ENCODE assay signal across 21 mouse cellular contexts in genomic region chr19:55548656-55549055, GRCm38 (mm10).
A peak's percentile ranks its signal among the peaks of the same experiment; 100 is the strongest.
DNase-seq lines count a peak whose midpoint lies in the region; ATAC-seq and TF ChIP-seq lines count a peak whose summit lies in the region.
"Had no signal": no experiment of that assay in that cellular context is flagged by ENCODE, and none has a peak within 500 bp of the region (broad histone marks: within the 10 kb centered on the region; RNA-seq: fewer than 3 reads in every experiment).

No protein-coding gene starts in this region.

- H3K4me3 ChIP-seq in liver, postnatal 0 days (ENCODE audit: low read depth, low read length), result no peak overlapping the region
- no peak overlapping the region for H3K4me3 ChIP-seq in bone marrow, adult 2 months (replicated peaks; ENCODE audit: control insufficient read depth, low read depth, low read length)
- no peak overlapping the region for H3K4me3 ChIP-seq in myocyte
- no peak overlapping the region for H3K4me3 ChIP-seq in kidney, embryonic 14.5 days (ENCODE audit: low read length)
- H3K4me3 ChIP-seq: forebrain, embryonic 12.5 days; hindbrain, embryonic 12.5 days; limb, embryonic 13.5 days had no signal

- 51% methylated on average over 10 of the region's 10 CpGs for WGBS in liver, postnatal 0 days (ENCODE audit: insufficient replicate concordance)
- WGBS in bone marrow, adult 2 months, result 29% methylated on average over 10 of the region's 10 CpGs
- WGBS in kidney, embryonic 14.5 days, result 65% methylated on average over 10 of the region's 10 CpGs

- H3K27ac ChIP-seq in liver, postnatal 0 days (ENCODE audit: low read depth), result peak overlapping the region; percentile 37
- peak overlapping the region; percentile 21 for H3K27ac ChIP-seq in bone marrow, adult 2 months (ENCODE audit: control insufficient read depth, insufficient read depth, low read depth, low read length, poor library complexity)
- H3K27ac ChIP-seq in kidney, embryonic 14.5 days (ENCODE audit: low read depth, low read length), result no peak overlapping the region
- H3K27ac ChIP-seq: forebrain, embryonic 12.5 days; hindbrain, embryonic 12.5 days; limb, embryonic 13.5 days had no signal

- no peak overlapping the region for H3ac ChIP-seq in myocyte (ENCODE audit: control insufficient read depth, insufficient read length)

- no peak for TF ChIP-seq CTCF in liver, postnatal 0 days (IDR thresholded peaks at IDR 0.05; ENCODE audit: low read depth)
- no peak for TF ChIP-seq CTCF in bone marrow, adult 2 months (IDR thresholded peaks at IDR 0.05; ENCODE audit: control insufficient read depth, insufficient read depth, low read length)

- no peak overlapping the region; the same call in 1 of the 2 replicates for H3K4me2 ChIP-seq in liver, postnatal 0 days (ENCODE audit: low read depth, low read length)
- peak overlapping the region; percentile 14 for H3K4me2 ChIP-seq in myocyte (ENCODE audit: low read depth)
- H3K4me2 ChIP-seq in kidney, embryonic 14.5 days (replicated peaks; ENCODE audit: low read depth, low read length), result no peak overlapping the region
- H3K4me2 ChIP-seq: forebrain, embryonic 12.5 days; heart, embryonic 11.5 days; hindbrain, embryonic 12.5 days; limb, embryonic 13.5 days; midbrain, embryonic 11.5 days had no signal

- no peak for DNase-seq in liver, postnatal 0 days
- DNase-seq in liver (no peak), NIH3T3 (ENCODE audit: low read depth) (peak; percentile 84)
- no peak for DNase-seq in kidney, postnatal 10 days
- DNase-seq: adrenal gland, postnatal 14 days; cerebellum, adult 11 months; cerebellum, postnatal 14 days; embryo, embryonic 11 days; gastrocnemius, postnatal 14 days; heart, postnatal 14 days; kidney, postnatal 4 days; thymus, postnatal 36 days had no signal

- H3K9ac ChIP-seq in liver, postnatal 0 days (replicated peaks), result no peak overlapping the region
- no peak overlapping the region for H3K9ac ChIP-seq in kidney, embryonic 14.5 days (ENCODE audit: low read depth, low read length)
- H3K9ac ChIP-seq: forebrain, embryonic 12.5 days; hindbrain, embryonic 12.5 days; limb, embryonic 13.5 days had no signal

- no peaks in the 10 kb centered on the region for H3K79me2 ChIP-seq in myocyte (ENCODE audit: control insufficient read depth, insufficient read depth)

- H3K36me3 ChIP-seq in liver, postnatal 0 days (replicated peaks; ENCODE audit: insufficient read depth, low read length), result no peaks in the 10 kb centered on the region
- H3K36me3 ChIP-seq in myocyte (ENCODE audit: control insufficient read depth, insufficient read depth), result no peaks in the 10 kb centered on the region
- no peaks in the 10 kb centered on the region for H3K36me3 ChIP-seq in kidney, embryonic 14.5 days (ENCODE audit: control insufficient read depth, insufficient read depth, low read length)
- H3K36me3 ChIP-seq: forebrain, embryonic 12.5 days; hindbrain, embryonic 12.5 days; limb, embryonic 13.5 days had no signal

- TF ChIP-seq POLR2A in bone marrow, adult 2 months (IDR thresholded peaks at IDR 0.05; ENCODE audit: borderline replicate concordance, control insufficient read depth, low read depth, low read length), result no peak
- TF ChIP-seq POLR2A in myocyte (IDR thresholded peaks at IDR 0.05; ENCODE audit: insufficient read length, low read depth), result no peak

- H3K9me3 ChIP-seq in liver, postnatal 0 days (ENCODE audit: low read length), result no peaks in the 10 kb centered on the region
- H3K9me3 ChIP-seq in kidney, embryonic 14.5 days (ENCODE audit: control insufficient read depth, low read length), result no peaks in the 10 kb centered on the region
- H3K9me3 ChIP-seq: forebrain, embryonic 12.5 days; hindbrain, embryonic 12.5 days; limb, embryonic 13.5 days had no signal

- no peaks in the 10 kb centered on the region for H3K27me3 ChIP-seq in liver, postnatal 0 days (ENCODE audit: insufficient read depth, low read length)
- H3K27me3 ChIP-seq in myocyte (ENCODE audit: control insufficient read depth, insufficient read depth, insufficient read length), result no peaks in the 10 kb centered on the region
- no peaks in the 10 kb centered on the region for H3K27me3 ChIP-seq in kidney, embryonic 14.5 days (ENCODE audit: control insufficient read depth, insufficient read depth, low read length)
- H3K27me3 ChIP-seq: CH12.LX had no signal

- peak; percentile 26; the same call in 1 of the 2 replicates for ATAC-seq in liver, postnatal 0 days
- no peak for ATAC-seq in kidney, embryonic 14.5 days (ENCODE audit: low FRiP score, low TSS enrichment)

- no peak for TF ChIP-seq EP300 in liver, postnatal 0 days (IDR thresholded peaks at IDR 0.05; ENCODE audit: low read depth)

- H3K4me1 ChIP-seq in liver, postnatal 0 days (ENCODE audit: insufficient read depth), result peaks cover 46% of the 10 kb centered on the region
- H3K4me1 ChIP-seq in bone marrow, adult 2 months (ENCODE audit: control insufficient read depth, insufficient read depth, low read length), result peaks cover 5% of the 10 kb centered on the region
- H3K4me1 ChIP-seq in kidney, embryonic 14.5 days (ENCODE audit: control insufficient read depth, insufficient read depth, low read length), result 0 out of 2 replicates have a peak, but pooled peaks cover 3% of the 10 kb centered on the region

TF ChIP-seq in myocyte, 11 proteins besides CTCF, POLR2A, EP300 and RAD21:
- TF ChIP-seq MYOD1 (IDR thresholded peaks at IDR 0.05; ENCODE audit: control insufficient read depth in 1 of 3, insufficient read length in 2 of 3, low read depth in 2 of 3) (peak in 1 of 3 experiments; percentile 13), USF1 (IDR thresholded peaks at IDR 0.05; ENCODE audit: low read depth) (no peak), SRF (IDR thresholded peaks at IDR 0.05; ENCODE audit: control insufficient read depth, insufficient read length, low read depth) (no peak), TCF12 (IDR thresholded peaks at IDR 0.05; ENCODE audit: insufficient read depth, poor library complexity, severe bottlenecking) (no peak), MAX (IDR thresholded peaks at IDR 0.05; ENCODE audit: low read depth) (no peak), MYOG (IDR thresholded peaks at IDR 0.05; ENCODE audit: control insufficient read depth in 1 of 3, insufficient read depth in 1 of 3, insufficient read length in 2 of 3, low read depth in 2 of 3) (peak in 1 of 3 experiments; percentile 36), CEBPB (IDR thresholded peaks at IDR 0.05; ENCODE audit: insufficient read depth, poor library complexity, severe bottlenecking) (peak; percentile 30; the same call in 1 of the 2 replicates), REST (IDR thresholded peaks at IDR 0.05; ENCODE audit: insufficient read depth, insufficient read length) (no peak), E2F4 (IDR thresholded peaks at IDR 0.05; ENCODE audit: insufficient read depth) (no peak), TCF3 (IDR thresholded peaks at IDR 0.05; ENCODE audit: insufficient read length, low read depth) (no peak)
